Mouse (Mus musculus): ENCODE results near the gene Lgalsl. TPM values are rescaled to one million over a fixed set of nuclear protein-coding genes. Genes with fewer than 3 reads are reported as not detected.

Lgalsl gene
- 95.8 and 96.3 TPM in 2 replicates for polyA plus RNA-seq (2015; fragmentation: Nextera tagmentation; extraction: Ambion mirVana)

DNA sequence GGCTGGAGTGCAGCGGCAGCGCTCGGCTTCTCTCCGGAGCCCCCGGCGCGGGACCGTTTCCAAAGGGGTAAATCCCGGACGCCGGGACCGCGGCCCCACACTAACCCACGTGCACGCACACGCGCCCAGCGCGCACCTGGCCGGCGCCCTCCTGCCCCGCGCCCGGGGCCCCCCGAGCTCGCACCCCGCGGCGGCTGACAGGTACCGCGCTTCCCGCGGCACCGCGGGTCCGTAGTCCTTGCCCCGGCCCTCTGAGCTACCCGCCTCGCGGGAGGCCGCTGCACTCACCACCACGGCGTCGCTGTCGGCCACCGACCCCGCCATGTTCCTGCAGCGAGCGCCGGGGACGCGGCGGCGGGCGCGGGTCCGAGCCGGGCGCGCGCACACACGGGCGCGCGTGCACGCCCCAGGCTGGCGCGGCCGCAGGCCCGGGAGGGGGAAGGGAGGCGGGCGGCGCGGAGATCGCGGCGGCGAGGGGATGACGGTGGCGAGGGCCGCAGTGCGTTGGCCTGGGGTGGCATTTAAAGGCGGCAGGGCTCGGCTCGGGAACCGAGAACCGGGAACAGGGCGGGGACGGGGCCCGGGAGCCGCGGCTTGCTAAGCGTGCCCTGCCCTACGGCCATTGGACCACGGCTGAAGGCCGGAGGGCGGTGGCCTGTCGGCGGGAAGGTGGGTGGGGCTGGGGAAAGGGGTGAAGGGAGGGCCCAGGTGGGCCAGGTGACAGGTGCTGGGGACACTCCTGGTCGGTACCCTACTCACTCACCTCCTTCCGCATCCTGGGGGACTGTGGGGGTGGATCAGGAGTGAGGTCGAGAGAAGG is at the start of gene Lgalsl:
TSS of gene Lgalsl (minus strand) at position 371 of the 820 bp plus-strand sequence.
- H3K9me3 ChIP-seq (ENCODE audit: control insufficient read depth, low read length), result no peaks in the 10 kb centered on the region
- no peaks in the 10 kb centered on the region for H3K27me3 ChIP-seq (replicated peaks; ENCODE audit: control insufficient read depth, insufficient read depth, low read length)
- under 1% methylated on average over 91 of the region's 102 CpGs for WGBS
- H3K9ac ChIP-seq (replicated peaks; ENCODE audit: low read depth, low read length), result peak within 1 kb of the TSS; percentile 97
- H3K27ac ChIP-seq (ENCODE audit: low read length), result peak within 1 kb of the TSS; percentile 88
- H3K4me3 ChIP-seq (replicated peaks; ENCODE audit: low read length), result peak within 1 kb of the TSS; percentile 78
- peaks cover 24% of the 10 kb centered on the region for H3K4me1 ChIP-seq (replicated peaks; ENCODE audit: control insufficient read depth, insufficient read depth, low read length)
- peak within 1 kb of the TSS; percentile 87 for H3K4me2 ChIP-seq (ENCODE audit: low read length)
- H3K36me3 ChIP-seq (ENCODE audit: control insufficient read depth, insufficient read depth), result peaks cover 8% of the 10 kb centered on the region
- ATAC-seq, result peak; percentile 83

DNA sequence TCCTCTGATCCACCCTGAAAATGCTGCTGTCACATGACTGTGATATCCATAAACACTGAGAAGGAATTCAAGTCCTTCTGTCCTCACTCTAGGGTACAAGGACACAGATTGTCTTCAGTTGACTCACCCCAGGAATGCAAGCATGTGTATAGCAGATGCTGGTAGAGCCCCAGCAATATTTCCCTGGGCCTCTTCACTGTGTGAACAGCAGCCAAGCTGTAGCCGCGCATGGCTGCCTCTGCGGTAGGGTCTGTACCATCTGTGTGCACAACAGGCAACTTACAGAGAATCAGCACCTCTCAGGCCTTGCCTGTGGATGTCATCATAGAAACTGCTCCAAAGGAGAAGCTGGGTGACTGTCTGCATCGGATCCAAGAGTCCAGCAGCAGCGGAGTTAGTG is 47.8 kb upstream of the Lgalsl start:
- no peak overlapping the region for H3K9ac ChIP-seq (replicated peaks; ENCODE audit: low read depth, low read length)
- no peak overlapping the region for H3K4me2 ChIP-seq (ENCODE audit: low read length)
- no peak overlapping the region for H3K27ac ChIP-seq (ENCODE audit: low read length)
- no peaks in the 10 kb centered on the region for H3K9me3 ChIP-seq (ENCODE audit: control insufficient read depth, low read length)
- WGBS, result 81% methylated on average over 5 of the region's 5 CpGs
- H3K4me3 ChIP-seq (replicated peaks; ENCODE audit: low read length), result no peak overlapping the region
- 0 out of 2 replicates have a peak, but pooled peaks cover 2% of the 10 kb centered on the region for H3K4me1 ChIP-seq (replicated peaks; ENCODE audit: control insufficient read depth, insufficient read depth, low read length)
- ATAC-seq, result peak; percentile 72
- H3K36me3 ChIP-seq (ENCODE audit: control insufficient read depth, insufficient read depth), result no peaks in the 10 kb centered on the region
- H3K27me3 ChIP-seq (replicated peaks; ENCODE audit: control insufficient read depth, insufficient read depth, low read length), result no peaks in the 10 kb centered on the region

- Histone ChIP-seq H3K27me3 (replicated peaks; ENCODE audit: control insufficient read depth, insufficient read depth, low read length) (no peaks in the 10 kb centered on the region), H3K9me3 (ENCODE audit: control insufficient read depth, low read length) (no peaks in the 10 kb centered on the region), H3K36me3 (ENCODE audit: control insufficient read depth, insufficient read depth) (no peaks in the 10 kb centered on the region), H3K4me1 (replicated peaks; ENCODE audit: control insufficient read depth, insufficient read depth, low read length) (0 out of 2 replicates have a peak, but pooled peaks cover 2% of the 10 kb centered on the region), H3K27ac (ENCODE audit: low read length) (no peak overlapping the region), H3K4me3 (replicated peaks; ENCODE audit: low read length) (no peak overlapping the region), H3K9ac (replicated peaks; ENCODE audit: low read depth, low read length) (no peak overlapping the region), H3K4me2 (ENCODE audit: low read length) (no peak overlapping the region)
- WGBS, result 87% methylated on average over 3 of the region's 3 CpGs
- ATAC-seq, result no peak
Observed at GRCm38 (mm10) chr11:20877578-20878096, 46.8 kb upstream of the Lgalsl start.

GRCm38 (mm10) chr11:20873386-20873785 is 42.5 kb upstream of the Lgalsl start:
- H3K9me3 ChIP-seq (ENCODE audit: control insufficient read depth, low read length), result no peaks in the 10 kb centered on the region
- no peak overlapping the region for H3K4me3 ChIP-seq (replicated peaks; ENCODE audit: low read length)
- ATAC-seq, result no peak
- WGBS, result 73% methylated on average over 5 of the region's 5 CpGs
- H3K36me3 ChIP-seq (ENCODE audit: control insufficient read depth, insufficient read depth), result no peaks in the 10 kb centered on the region
- no peak overlapping the region for H3K27ac ChIP-seq (ENCODE audit: low read length)
- H3K9ac ChIP-seq (replicated peaks; ENCODE audit: low read depth, low read length), result no peak overlapping the region
- no peaks in the 10 kb centered on the region for H3K4me1 ChIP-seq (replicated peaks; ENCODE audit: control insufficient read depth, insufficient read depth, low read length)
- no peak overlapping the region for H3K4me2 ChIP-seq (ENCODE audit: low read length)
- no peaks in the 10 kb centered on the region for H3K27me3 ChIP-seq (replicated peaks; ENCODE audit: control insufficient read depth, insufficient read depth, low read length)

DNA sequence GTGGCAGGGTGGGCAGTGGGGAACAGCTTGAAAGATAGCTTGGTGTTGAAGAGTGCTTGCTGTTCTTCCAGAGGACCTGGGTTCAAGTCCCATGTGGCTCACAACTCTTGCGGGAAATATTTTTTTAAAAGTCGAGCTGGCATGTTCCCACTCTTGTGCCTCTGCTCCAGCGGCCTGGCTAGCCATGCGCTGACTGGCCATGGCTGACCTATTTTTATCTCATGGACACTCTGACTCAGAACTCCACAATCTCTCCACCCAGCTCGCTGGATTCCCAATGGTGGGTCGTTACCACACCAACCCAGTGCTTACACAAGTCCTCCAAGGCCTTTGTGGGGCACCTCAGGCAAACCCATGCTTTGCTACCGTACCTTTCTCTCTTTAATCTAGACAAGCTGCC is 42.1 kb upstream of the Lgalsl start:
- no peaks in the 10 kb centered on the region for H3K36me3 ChIP-seq (ENCODE audit: control insufficient read depth, insufficient read depth)
- H3K27ac ChIP-seq (ENCODE audit: low read length), result no peak overlapping the region
- no peak for ATAC-seq
- H3K9me3 ChIP-seq (ENCODE audit: control insufficient read depth, low read length), result no peaks in the 10 kb centered on the region
- no peak overlapping the region for H3K4me2 ChIP-seq (ENCODE audit: low read length)
- H3K4me3 ChIP-seq (replicated peaks; ENCODE audit: low read length), result no peak overlapping the region
- no peaks in the 10 kb centered on the region for H3K4me1 ChIP-seq (replicated peaks; ENCODE audit: control insufficient read depth, insufficient read depth, low read length)
- H3K27me3 ChIP-seq (replicated peaks; ENCODE audit: control insufficient read depth, insufficient read depth, low read length), result no peaks in the 10 kb centered on the region
- WGBS, result 91% methylated on average over 7 of the region's 7 CpGs
- H3K9ac ChIP-seq (replicated peaks; ENCODE audit: low read depth, low read length), result no peak overlapping the region

DNA sequence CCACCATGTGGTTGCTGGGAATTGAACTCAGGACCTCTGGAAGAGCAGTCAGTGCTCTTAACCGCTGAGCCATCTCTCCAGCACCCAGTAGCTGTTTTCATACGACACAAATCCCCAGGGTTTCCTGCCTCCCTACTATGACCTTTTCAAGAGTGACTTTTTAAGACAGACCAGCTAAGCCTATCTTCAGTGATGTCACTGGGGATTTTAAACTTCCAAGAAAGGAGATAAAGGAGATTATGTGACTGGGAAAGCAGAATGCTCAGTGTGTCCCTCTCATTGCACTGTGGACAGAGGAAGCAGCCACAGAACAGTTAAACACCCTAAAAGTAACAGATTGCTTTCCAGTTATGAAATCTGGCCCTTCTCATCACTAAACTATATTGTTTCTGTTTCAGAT is 41.6 kb upstream of the Lgalsl start:
- H3K9ac ChIP-seq (replicated peaks; ENCODE audit: low read depth, low read length), result no peak overlapping the region
- H3K4me3 ChIP-seq (replicated peaks; ENCODE audit: low read length), result no peak overlapping the region
- H3K36me3 ChIP-seq (ENCODE audit: control insufficient read depth, insufficient read depth), result no peaks in the 10 kb centered on the region
- H3K27me3 ChIP-seq (replicated peaks; ENCODE audit: control insufficient read depth, insufficient read depth, low read length), result no peaks in the 10 kb centered on the region
- H3K4me2 ChIP-seq (ENCODE audit: low read length), result no peak overlapping the region
- ATAC-seq, result no peak
- 83% methylated on average over 2 of the region's 2 CpGs for WGBS
- H3K4me1 ChIP-seq (replicated peaks; ENCODE audit: control insufficient read depth, insufficient read depth, low read length), result no peaks in the 10 kb centered on the region
- H3K27ac ChIP-seq (ENCODE audit: low read length), result no peak overlapping the region
- H3K9me3 ChIP-seq (ENCODE audit: control insufficient read depth, low read length), result no peaks in the 10 kb centered on the region

GRCm38 (mm10) chr11:20869927-20870326 is 39.1 kb upstream of the Lgalsl start:
- no peak for ATAC-seq
- no peak overlapping the region for H3K4me2 ChIP-seq (ENCODE audit: low read length)
- no peak overlapping the region for H3K4me3 ChIP-seq (replicated peaks; ENCODE audit: low read length)

GRCm38 (mm10) chr11:20865450-20865849 is 34.6 kb upstream of the Lgalsl start:
- Histone ChIP-seq H3K4me2 (ENCODE audit: low read length) (no peak overlapping the region), H3K27me3 (replicated peaks; ENCODE audit: control insufficient read depth, insufficient read depth, low read length) (no peaks in the 10 kb centered on the region), H3K9me3 (ENCODE audit: control insufficient read depth, low read length) (no peaks in the 10 kb centered on the region), H3K4me1 (replicated peaks; ENCODE audit: control insufficient read depth, insufficient read depth, low read length) (no peaks in the 10 kb centered on the region), H3K36me3 (ENCODE audit: control insufficient read depth, insufficient read depth) (no peaks in the 10 kb centered on the region), H3K4me3 (replicated peaks; ENCODE audit: low read length) (no peak overlapping the region), H3K9ac (replicated peaks; ENCODE audit: low read depth, low read length) (no peak overlapping the region), H3K27ac (ENCODE audit: low read length) (no peak overlapping the region)
- no peak for ATAC-seq
- WGBS, result 97% methylated on average over 3 of the region's 3 CpGs

More at GRCm38 (mm10) chr11:20869927-20870326, 39.1 kb upstream of the Lgalsl start:
- H3K9me3 ChIP-seq (ENCODE audit: control insufficient read depth, low read length), result no peaks in the 10 kb centered on the region
- no peak overlapping the region for H3K9ac ChIP-seq (replicated peaks; ENCODE audit: low read depth, low read length)
- H3K4me1 ChIP-seq (replicated peaks; ENCODE audit: control insufficient read depth, insufficient read depth, low read length), result no peaks in the 10 kb centered on the region
- WGBS, result 89% methylated on average over 2 of the region's 2 CpGs
- H3K27me3 ChIP-seq (replicated peaks; ENCODE audit: control insufficient read depth, insufficient read depth, low read length), result no peaks in the 10 kb centered on the region
- H3K36me3 ChIP-seq (ENCODE audit: control insufficient read depth, insufficient read depth), result no peaks in the 10 kb centered on the region
- H3K27ac ChIP-seq (ENCODE audit: low read length), result no peak overlapping the region

GRCm38 (mm10) chr11:20864647-20865046 is 33.8 kb upstream of the Lgalsl start:
- no peaks in the 10 kb centered on the region; the same call in 1 of the 2 replicates for H3K4me1 ChIP-seq (replicated peaks; ENCODE audit: control insufficient read depth, insufficient read depth, low read length)
- H3K4me3 ChIP-seq (replicated peaks; ENCODE audit: low read length), result no peak overlapping the region
- no peaks in the 10 kb centered on the region for H3K27me3 ChIP-seq (replicated peaks; ENCODE audit: control insufficient read depth, insufficient read depth, low read length)
- no peak overlapping the region for H3K27ac ChIP-seq (ENCODE audit: low read length)
- no peaks in the 10 kb centered on the region for H3K9me3 ChIP-seq (ENCODE audit: control insufficient read depth, low read length)
- 83% methylated on average over 6 of the region's 6 CpGs for WGBS
- no peak overlapping the region for H3K4me2 ChIP-seq (ENCODE audit: low read length)
- H3K36me3 ChIP-seq (ENCODE audit: control insufficient read depth, insufficient read depth), result no peaks in the 10 kb centered on the region
- ATAC-seq, result no peak
- no peak overlapping the region for H3K9ac ChIP-seq (replicated peaks; ENCODE audit: low read depth, low read length)

Measured in forebrain, embryonic 16.5 days (tissue).